Mouse (Mus musculus) megakaryocyte, embryonic 14.5 days (primary cell): ENCODE measurements around the gene Vsir. TPM values are rescaled to one million over a fixed set of nuclear protein-coding genes. Genes with fewer than 3 reads are reported as not detected.

Experiments used
- H3K27me3 ChIP-seq: replicated peaks from 2 replicates; pipeline ENCODE3; 2012; ENCODE audit warnings: inconsistent platforms
- H3K36me3 ChIP-seq: replicated peaks from 2 replicates; pipeline ENCODE3; 2012; ENCODE audit warnings: low read length, inconsistent platforms, mixed read lengths
- H3K4me1 ChIP-seq: 2 replicates; pipeline ENCODE4 v1.6.1; 2012; ENCODE audit warnings: inconsistent platforms
- H3K4me3 ChIP-seq: replicated peaks from 2 replicates; pipeline ENCODE3; 2012; ENCODE audit warnings: moderate library complexity, mild to moderate bottlenecking, inconsistent platforms
- H3K9me3 ChIP-seq: 2 replicates; pipeline ENCODE4 v1.6.1; 2012; ENCODE audit warnings: inconsistent platforms
- FLI1 ChIP-seq: IDR thresholded peaks from 2 replicates; pipeline ENCODE4 v1.6.1; 2012; ENCODE audit warnings: low read length, inconsistent platforms, mixed read lengths
- GATA1 ChIP-seq: IDR thresholded peaks from 3 replicates; pipeline ENCODE4 v1.6.1; 2012; ENCODE audit warnings: mixed read lengths, low read length, inconsistent platforms, borderline replicate concordance
- polyA plus RNA-seq: library from polyadenylated mRNA; stranded (reverse); fragments of >175 nt; gene quantifications from 2 replicates; pipeline ENCODE4 v1.2.3, GENCODE M21; 2012; ENCODE audit warnings: low replicate concordance; ENCODE audit not compliant: insufficient read depth

The Vsir gene
- polyA plus RNA-seq, 1 experiment = 107 TPM

- H3K36me3 ChIP-seq = peaks cover 86% of the 10 kb centered on the region
- peaks cover 96% of the 10 kb centered on the region for H3K4me1 ChIP-seq
- H3K4me3 ChIP-seq = peak overlapping the region; percentile 67
- H3K9me3 ChIP-seq = no peaks in the 10 kb centered on the region
- H3K27me3 ChIP-seq = no peaks in the 10 kb centered on the region
- no peak for TF ChIP-seq GATA1
- no peak for TF ChIP-seq FLI1
Observed at GRCm38 (mm10) chr10:60367904-60368303, 21.3 kb downstream of the Vsir start.

DNA sequence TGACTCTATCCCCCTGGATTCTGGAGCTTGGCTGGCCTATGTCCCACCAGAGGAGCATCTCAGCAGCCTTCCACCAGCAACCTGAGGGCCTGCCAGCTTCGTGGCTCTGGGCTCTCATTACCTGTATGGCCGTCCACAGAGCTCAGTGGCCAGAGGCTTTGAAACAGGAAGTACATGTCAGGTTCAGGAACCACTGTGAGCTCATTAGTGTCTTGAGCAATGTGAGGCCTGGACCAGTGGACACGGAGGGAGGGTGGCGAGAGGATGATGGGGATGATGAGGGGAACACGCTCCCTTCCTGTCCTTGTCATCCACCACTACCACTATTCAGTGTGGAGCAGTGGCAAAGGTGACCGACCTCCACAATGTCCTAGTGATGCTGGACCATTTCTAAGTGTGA, 22.8 kb downstream of the Vsir start:
- Histone ChIP-seq H3K9me3 (no peaks in the 10 kb centered on the region), H3K4me1 (peaks cover 99% of the 10 kb centered on the region), H3K4me3 (peak overlapping the region; percentile 54), H3K36me3 (peaks cover 86% of the 10 kb centered on the region), H3K27me3 (no peaks in the 10 kb centered on the region)
- TF ChIP-seq GATA1 (no peak), FLI1 (no peak)

GRCm38 (mm10) chr10:60370098-60370497, 23.4 kb downstream of the Vsir start:
- Histone ChIP-seq H3K4me1 (peaks cover 100% of the 10 kb centered on the region), H3K36me3 (peaks cover 84% of the 10 kb centered on the region)
- TF ChIP-seq FLI1 = no peak
- TF ChIP-seq GATA1 = no peak

DNA sequence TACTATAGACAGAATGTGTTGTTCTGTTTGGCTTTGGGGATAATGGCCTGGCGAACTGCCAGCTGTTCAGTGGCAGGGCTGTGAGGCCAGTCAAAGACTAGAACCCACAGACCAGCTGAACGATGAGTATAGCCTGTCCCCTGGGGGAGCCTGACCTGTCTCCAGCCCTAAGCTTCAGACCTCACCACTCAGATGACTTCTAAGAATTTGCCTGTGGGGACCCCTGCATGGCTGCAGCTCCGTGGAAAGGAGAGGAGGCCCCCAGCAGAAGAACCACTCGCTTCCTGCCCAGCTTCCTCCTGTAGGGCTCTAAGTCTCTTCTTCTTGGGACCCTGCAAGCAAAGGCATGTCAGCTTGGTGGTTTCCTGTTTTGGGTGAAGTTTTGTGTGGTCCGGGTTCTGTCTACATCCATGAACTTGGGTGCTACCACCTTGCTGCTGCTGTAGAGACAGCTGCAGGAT, 24.0 kb downstream of the Vsir start:
- Histone ChIP-seq H3K27me3 (no peaks in the 10 kb centered on the region), H3K9me3 (no peaks in the 10 kb centered on the region), H3K4me3 (peak overlapping the region; percentile 13), H3K4me1 (peaks cover 98% of the 10 kb centered on the region), H3K36me3 (peaks cover 83% of the 10 kb centered on the region)
- TF ChIP-seq FLI1 (no peak), GATA1 (no peak)

More at GRCm38 (mm10) chr10:60370098-60370497, 23.4 kb downstream of the Vsir start:
- Histone ChIP-seq H3K4me3 (no peak overlapping the region), H3K9me3 (no peaks in the 10 kb centered on the region), H3K27me3 (no peaks in the 10 kb centered on the region)

- peak overlapping the region; percentile 82 for H3K4me3 ChIP-seq
- H3K27me3 ChIP-seq = no peaks in the 10 kb centered on the region
- no peaks in the 10 kb centered on the region for H3K9me3 ChIP-seq
- peaks cover 98% of the 10 kb centered on the region for H3K4me1 ChIP-seq
- peaks cover 86% of the 10 kb centered on the region for H3K36me3 ChIP-seq
- TF ChIP-seq GATA1 (no peak), FLI1 (no peak)
Observed at GRCm38 (mm10) chr10:60371596-60372386, 25.1 kb downstream of the Vsir start.

DNA sequence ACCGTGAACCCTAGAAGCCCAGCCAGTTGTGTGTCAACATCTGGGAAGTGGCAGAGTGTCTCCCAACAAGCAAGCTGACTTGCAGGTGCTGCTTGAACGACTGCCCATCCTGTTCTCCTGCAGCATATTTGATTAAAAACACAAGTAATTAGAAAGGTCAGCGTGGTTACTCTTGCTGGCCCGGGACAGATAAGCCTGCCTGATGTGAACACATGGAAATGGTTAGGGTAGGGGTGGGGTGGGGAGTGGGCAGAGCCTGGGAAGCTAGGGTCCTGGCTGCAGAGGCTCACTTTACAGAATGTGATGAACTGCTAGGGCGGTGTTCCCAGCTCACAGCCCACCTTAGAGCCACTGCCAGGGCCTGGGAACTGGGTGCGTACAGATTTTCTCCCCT, 26.9 kb downstream of the Vsir start:
- TF ChIP-seq GATA1 (no peak), FLI1 (no peak)
- Histone ChIP-seq H3K27me3 (no peaks in the 10 kb centered on the region), H3K4me3 (peak overlapping the region; percentile 53), H3K9me3 (no peaks in the 10 kb centered on the region), H3K4me1 (peaks cover 94% of the 10 kb centered on the region), H3K36me3 (peaks cover 85% of the 10 kb centered on the region)

GRCm38 (mm10) chr10:60373937-60374578, 27.4 kb downstream of the Vsir start:
- H3K4me1 ChIP-seq = peaks cover 92% of the 10 kb centered on the region

GRCm38 (mm10) chr10:60376704-60377103, 30.1 kb downstream of the Vsir start:
- no peak for TF ChIP-seq FLI1
- no peak for TF ChIP-seq GATA1
- H3K4me1 ChIP-seq = peaks cover 92% of the 10 kb centered on the region

More at GRCm38 (mm10) chr10:60373937-60374578, 27.4 kb downstream of the Vsir start:
- H3K36me3 ChIP-seq = peaks cover 85% of the 10 kb centered on the region
- H3K4me3 ChIP-seq = peak overlapping the region; percentile 18
- no peaks in the 10 kb centered on the region for H3K27me3 ChIP-seq
- no peaks in the 10 kb centered on the region for H3K9me3 ChIP-seq
- TF ChIP-seq GATA1 (no peak), FLI1 (no peak)

GRCm38 (mm10) chr10:60379419-60379957, 32.8 kb downstream of the Vsir start:
- H3K36me3 ChIP-seq = peaks cover 78% of the 10 kb centered on the region
- peaks cover 9% of the 10 kb centered on the region for H3K27me3 ChIP-seq
- H3K4me3 ChIP-seq = no peak overlapping the region
- H3K9me3 ChIP-seq = no peaks in the 10 kb centered on the region
- H3K4me1 ChIP-seq = peaks cover 79% of the 10 kb centered on the region
- TF ChIP-seq FLI1 (no peak), GATA1 (no peak)

More at GRCm38 (mm10) chr10:60376704-60377103, 30.1 kb downstream of the Vsir start:
- peaks cover 79% of the 10 kb centered on the region for H3K36me3 ChIP-seq
- H3K9me3 ChIP-seq = no peaks in the 10 kb centered on the region
- H3K4me3 ChIP-seq = peak overlapping the region; percentile 29
- no peaks in the 10 kb centered on the region for H3K27me3 ChIP-seq
